Mouse (Mus musculus): ENCODE measurements at regions not wholly inside any gene's neighbourhood (a gene's known extent, or its start where the extent isn't known, plus 50 kb on each side); places are given as distances from the start of the nearest gene placed in this dataset.

DNA sequence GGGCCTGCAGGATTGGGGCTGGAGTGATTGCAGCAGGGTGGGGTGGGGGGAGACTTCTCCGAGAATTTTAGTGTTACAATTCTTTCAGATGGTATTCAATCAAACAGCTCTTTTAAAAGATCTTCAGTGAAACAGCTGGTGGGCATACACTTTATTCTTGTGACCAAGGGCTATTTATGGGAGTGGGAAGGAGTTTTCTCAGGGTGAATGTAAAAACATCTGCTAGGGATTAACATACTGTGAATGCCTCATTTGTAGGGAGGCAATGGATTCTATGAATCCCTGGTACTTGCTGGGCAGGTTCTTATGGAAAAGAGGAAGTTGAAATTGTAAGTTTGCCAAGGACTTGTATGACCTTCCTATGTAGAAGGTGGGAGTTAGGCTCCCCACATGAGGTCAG is 134.5 kb downstream of the 4930444P10Rik start:
- no peak for ATAC-seq (ENCODE audit: low read depth)
- WGBS, result 68% methylated on average over 1 of the region's 1 CpGs

DNA sequence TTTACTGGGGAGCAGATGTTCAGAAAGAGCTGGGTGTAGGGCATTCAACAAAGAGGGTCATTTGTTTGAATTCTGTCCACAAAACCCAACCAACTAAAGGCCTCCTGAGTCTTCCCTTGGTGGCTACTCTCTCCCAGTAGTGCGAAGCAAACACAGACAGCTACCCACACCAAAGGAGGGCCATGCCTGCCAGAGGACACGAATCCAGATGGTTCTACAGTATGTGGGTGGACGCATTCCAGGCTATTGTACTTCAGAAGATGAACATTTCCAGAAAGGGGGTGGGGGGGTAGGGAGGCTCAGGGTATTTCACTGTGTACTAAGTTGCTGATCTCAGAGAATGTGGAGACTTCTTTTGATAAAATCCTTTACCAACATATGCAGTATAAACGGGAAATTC is 149.5 kb downstream of the 4930444P10Rik start:
- 61% methylated on average over 4 of the region's 4 CpGs for WGBS
- H3K4me3 ChIP-seq (ENCODE audit: low read depth, low read length), result no peak overlapping the region
- H3K4me2 ChIP-seq (ENCODE audit: low read depth, low read length), result no peak overlapping the region
- H3K9me3 ChIP-seq (ENCODE audit: control insufficient read depth, low read length), result no peaks in the 10 kb centered on the region
- no peaks in the 10 kb centered on the region for H3K27me3 ChIP-seq (ENCODE audit: control insufficient read depth, insufficient read depth, low read length)
- H3K27ac ChIP-seq (ENCODE audit: low read depth, low read length), result no peak overlapping the region
- no peak for ATAC-seq (ENCODE audit: low read depth)
- H3K36me3 ChIP-seq (ENCODE audit: control insufficient read depth, insufficient read depth, low read length), result no peaks in the 10 kb centered on the region
- no peak overlapping the region for H3K9ac ChIP-seq (replicated peaks; ENCODE audit: low read depth, low read length)
- H3K4me1 ChIP-seq (ENCODE audit: control insufficient read depth, insufficient read depth, low read length), result no peaks in the 10 kb centered on the region

More for the DNA sequence above, 134.5 kb downstream of the 4930444P10Rik start:
- H3K27me3 ChIP-seq (ENCODE audit: control insufficient read depth, insufficient read depth, low read length), result no peaks in the 10 kb centered on the region
- H3K4me1 ChIP-seq (ENCODE audit: control insufficient read depth, insufficient read depth, low read length), result no peaks in the 10 kb centered on the region
- no peaks in the 10 kb centered on the region for H3K9me3 ChIP-seq (ENCODE audit: control insufficient read depth, low read length)
- H3K27ac ChIP-seq (ENCODE audit: low read depth, low read length), result no peak overlapping the region
- H3K4me3 ChIP-seq (ENCODE audit: low read depth, low read length), result no peak overlapping the region
- H3K4me2 ChIP-seq (ENCODE audit: low read depth, low read length), result no peak overlapping the region
- no peak overlapping the region for H3K9ac ChIP-seq (replicated peaks; ENCODE audit: low read depth, low read length)
- no peaks in the 10 kb centered on the region for H3K36me3 ChIP-seq (ENCODE audit: control insufficient read depth, insufficient read depth, low read length)

DNA sequence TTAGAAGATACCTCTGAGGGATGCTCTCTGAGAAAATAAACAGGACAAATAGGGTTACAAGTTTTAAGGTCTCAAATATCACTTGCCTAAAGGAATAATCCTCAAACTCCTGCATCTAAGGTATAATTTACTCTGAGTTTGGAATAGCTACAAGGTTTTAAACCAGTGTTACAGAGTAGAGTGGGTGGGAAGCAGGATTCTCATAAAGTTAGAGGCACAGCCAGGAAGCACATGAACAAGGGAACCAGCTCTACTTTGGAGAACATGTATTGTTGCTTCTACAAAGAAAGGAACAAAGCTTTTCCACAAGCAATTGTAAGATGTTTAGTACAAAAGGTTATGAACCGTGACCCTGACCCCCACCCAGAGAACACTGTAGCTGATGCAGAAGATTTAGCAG is 150.1 kb downstream of the 4930444P10Rik start:
- Histone ChIP-seq H3K27me3 (ENCODE audit: control insufficient read depth, insufficient read depth, low read length) (no peaks in the 10 kb centered on the region), H3K4me1 (ENCODE audit: control insufficient read depth, insufficient read depth, low read length) (no peaks in the 10 kb centered on the region), H3K27ac (ENCODE audit: low read depth, low read length) (no peak overlapping the region), H3K4me2 (ENCODE audit: low read depth, low read length) (no peak overlapping the region), H3K36me3 (ENCODE audit: control insufficient read depth, insufficient read depth, low read length) (no peaks in the 10 kb centered on the region), H3K9me3 (ENCODE audit: control insufficient read depth, low read length) (no peaks in the 10 kb centered on the region), H3K4me3 (ENCODE audit: low read depth, low read length) (no peak overlapping the region), H3K9ac (replicated peaks; ENCODE audit: low read depth, low read length) (no peak overlapping the region)
- WGBS, result 39% methylated on average over 1 of the region's 1 CpGs
- no peak for ATAC-seq (ENCODE audit: low read depth)
